Mouse (Mus musculus) thymus, postnatal 0 days (tissue): ENCODE data around the gene Shisa5. TPM values are rescaled to one million over a fixed set of nuclear protein-coding genes. Genes with fewer than 3 reads are reported as not detected.

ENCODE experiments used
- DNase-seq: peaks from one replicate; pipeline ENCODE4 v3.0.0-alpha.2; 2015; ENCODE audit warnings: low spot score
- polyA plus RNA-seq: library from polyadenylated mRNA; unstranded; fragments of >200 nt; fragmentation: Nextera tagmentation; extraction: Ambion mirVana; gene quantifications from 2 replicates; pipeline ENCODE4 v1.2.1, GENCODE M21; 2015

Gene Shisa5
- polyA plus RNA-seq, 1 experiment from 2014 or later = 212 TPM

DNA sequence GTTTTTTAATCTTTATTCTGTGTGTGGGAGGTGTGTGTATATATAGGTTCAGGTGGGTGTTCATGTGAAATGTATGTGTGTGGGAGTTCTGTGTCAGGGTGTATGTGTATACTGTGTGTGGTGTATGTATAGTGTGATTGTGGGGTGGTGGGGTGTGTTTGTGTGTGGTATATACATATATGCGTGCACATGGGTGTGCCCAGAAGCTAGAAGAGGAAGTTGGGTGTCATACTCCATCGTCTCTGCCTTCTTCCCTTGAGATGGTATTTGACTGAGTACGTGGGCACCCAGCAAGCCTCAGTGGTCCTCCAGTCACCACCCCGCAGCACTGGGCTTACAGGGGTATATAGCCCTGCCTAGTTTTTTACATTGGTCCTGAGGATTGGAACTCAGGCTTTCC, 16.9 kb upstream of the Shisa5 start:
- DNase-seq = no peak

DNA sequence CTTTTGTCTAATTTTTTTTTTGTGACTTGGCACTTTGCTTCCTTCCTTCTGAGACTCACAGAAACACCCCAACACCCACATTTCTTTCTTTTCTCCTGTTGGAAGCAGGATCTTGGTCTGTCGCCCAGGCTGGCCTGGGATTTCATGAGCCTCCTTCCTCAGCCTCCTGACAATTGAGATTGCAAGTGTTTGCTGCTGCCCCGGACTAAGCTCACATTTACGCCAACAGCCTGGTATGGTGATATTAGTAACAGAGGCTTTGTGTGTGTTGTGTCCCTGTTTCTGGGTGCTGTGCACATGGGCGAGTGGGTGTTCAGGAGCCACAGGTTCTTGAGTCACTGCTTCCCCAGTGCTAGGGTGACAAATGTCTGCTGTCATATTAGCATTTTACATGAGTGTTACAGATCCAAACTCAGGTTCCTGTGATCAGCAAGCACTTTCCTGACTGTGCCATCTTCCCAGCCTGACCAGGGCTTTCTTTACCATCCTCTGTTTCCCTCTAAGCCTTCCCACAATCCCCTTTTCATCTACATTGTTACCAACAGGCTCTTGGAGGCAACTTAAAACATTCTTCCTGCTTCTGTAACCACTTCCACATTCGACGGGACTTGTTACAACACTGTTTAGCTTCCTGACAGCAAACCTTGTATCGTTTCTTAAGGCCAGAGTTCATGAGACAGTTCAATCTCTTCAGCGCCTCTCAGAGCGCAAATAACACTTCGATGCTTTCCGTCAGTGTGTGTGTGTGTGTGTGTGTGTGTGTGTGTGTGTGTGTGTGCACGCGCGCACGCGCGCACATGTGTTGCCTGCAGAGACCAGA, 15.3 kb upstream of the Shisa5 start:
- DNase-seq = no peak

DNA sequence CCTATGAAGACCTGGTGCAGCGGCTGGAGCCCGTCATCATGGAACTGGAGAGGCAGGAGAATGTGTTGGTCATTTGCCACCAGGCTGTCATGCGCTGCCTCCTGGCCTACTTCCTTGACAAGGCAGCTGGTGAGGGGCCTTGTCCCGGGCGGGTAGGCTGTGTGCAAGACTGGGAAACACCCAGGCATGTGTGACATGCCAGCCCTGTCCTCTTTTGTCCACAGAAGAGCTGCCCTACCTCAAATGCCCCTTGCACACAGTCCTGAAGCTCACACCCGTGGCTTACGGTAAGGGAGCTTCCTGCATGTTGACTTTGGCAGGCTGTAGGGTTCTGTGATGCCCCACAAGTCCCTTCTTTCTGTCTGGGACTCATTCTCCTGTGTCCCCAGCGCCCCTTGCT, 10.8 kb upstream of the Shisa5 start:
- no peak for DNase-seq

DNA sequence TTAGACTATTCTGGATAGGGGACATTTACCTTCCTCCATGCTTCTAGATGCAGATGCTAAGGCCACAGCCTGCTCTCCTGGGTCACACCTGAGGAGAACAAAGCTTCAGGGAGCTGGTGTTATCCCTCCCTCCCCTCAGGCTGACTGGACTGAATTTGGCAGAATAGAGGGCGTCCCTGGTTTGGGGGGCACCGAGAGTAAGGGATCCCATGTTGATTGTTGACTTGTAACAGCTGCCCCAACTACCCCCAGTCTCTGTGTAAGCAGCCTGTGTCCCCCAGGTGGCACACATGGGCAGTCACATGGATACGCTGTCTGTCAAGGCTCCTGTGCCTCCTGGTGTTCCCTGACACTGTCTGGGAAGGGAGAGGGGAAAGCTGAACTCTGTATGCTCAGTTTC, 9.9 kb upstream of the Shisa5 start:
- no peak for DNase-seq

DNA sequence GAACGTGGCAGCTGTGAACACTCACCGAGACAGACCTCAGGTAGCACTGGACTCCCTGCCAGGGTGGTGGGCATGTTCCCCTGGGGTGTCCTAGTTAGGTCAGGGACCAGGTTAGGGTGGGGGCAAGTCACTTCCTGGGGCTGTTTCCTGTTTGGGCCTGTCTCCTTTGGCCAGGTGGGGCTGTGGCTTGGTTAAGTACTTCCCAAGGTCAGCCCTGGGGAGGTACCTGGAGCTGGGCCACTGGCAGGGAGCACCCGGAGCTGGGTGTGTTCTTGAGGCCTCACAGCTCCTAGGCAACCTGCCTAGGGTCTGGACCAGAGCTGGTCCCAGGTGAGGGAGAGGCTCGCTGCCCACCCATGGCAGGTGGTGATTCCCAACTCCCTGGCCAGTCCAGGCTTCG, 9.4 kb upstream of the Shisa5 start:
- DNase-seq = no peak

DNA sequence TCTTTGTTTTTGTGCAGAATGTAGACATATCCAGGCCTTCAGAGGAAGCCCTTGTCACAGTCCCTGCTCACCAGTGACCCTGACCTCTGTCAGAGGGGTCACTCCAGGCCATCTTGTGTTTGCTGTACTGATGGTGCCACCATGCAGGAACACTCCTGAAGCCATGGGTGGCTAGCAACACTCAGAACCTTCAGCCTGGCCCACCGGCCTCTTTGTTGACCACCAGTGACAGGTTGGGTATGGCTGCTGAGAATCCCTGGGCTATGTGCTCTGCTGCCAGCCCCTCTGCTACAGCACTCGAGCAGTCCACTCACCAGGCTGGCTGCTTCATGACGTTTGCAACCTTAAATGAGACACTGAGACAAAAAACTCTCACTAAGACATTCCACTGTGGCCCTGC, 8.1 kb upstream of the Shisa5 start:
- no peak for DNase-seq

DNA sequence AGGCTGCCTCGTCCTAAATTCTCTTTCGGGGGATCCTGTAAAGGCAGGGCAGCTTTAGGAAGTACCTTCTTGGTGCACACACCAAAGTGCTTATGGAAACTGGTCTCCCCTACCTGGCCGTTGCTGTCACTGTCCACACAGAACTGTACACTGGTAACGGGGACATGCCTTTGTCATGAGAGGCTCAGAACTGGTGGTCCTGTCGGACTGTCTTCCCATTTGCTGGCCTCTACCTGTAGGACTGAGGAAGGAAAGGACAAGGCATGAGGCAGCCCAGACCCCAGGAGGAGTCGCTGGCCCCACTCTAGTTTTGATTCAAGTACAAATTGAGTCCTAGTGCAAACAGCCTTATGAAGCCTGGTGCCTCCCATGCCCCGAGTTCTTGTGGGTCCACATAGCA, 7.4 kb upstream of the Shisa5 start:
- no peak for DNase-seq

DNA sequence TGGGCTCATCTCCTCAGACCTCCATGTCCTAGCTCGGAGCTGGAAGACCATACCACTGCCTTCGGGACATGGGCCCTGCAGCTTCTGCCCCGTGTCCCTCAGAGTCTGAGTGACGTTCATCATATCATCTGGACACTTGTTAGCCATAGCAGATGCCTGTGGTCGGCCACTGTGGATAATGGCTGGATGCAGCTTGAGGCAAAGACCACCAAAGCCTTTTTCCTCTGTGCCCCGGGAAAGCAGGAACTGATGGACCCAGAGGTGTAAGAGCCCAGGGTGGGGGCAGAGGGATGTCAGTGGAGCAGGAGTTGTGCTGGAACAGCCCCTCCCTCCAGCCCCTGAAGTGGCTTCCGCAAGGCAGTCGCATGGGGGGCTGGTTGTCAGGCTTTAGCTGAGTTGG, 6.7 kb upstream of the Shisa5 start:
- no peak for DNase-seq

DNA sequence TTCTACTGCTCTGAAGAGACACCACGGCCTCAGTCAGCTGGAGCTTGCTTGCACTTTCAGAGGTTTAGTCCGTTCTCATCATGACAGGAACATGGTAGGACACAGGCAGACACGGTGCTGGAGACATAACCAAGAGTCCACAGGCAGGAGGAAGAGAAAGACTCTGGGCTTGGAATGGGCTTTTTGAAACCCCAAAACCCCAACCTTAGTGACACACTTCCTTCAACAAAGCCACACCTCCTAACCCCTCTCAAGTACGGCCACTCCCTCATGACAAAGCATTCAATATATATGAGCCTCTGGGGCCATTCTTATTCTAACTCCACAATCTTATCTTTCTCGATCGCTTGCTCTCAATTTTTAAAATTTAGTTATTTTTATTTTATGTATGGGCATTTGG, 5.9 kb upstream of the Shisa5 start:
- DNase-seq = no peak

DNA sequence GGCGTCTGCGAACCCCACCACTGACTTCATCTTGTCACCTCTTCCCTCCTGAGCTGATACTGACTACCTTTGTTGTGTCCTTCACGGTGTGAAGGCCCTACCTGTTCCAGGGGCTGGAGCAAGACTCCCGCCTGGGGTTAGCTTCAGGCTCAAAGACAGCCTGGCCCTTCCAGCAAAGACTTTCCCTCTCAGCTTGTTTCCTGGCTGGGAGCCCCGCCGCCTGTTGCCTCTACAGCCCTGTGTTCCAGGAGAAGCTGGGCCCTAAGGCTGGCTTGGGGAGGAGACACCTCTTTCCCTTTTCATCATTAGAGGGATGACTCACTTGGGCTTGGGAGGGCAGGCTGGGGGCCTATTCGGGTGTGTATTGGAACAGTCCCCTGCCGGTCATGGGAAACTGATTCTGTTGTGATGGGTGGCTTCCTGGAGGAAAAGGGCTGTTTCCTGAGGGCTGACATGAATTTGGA, 568 bp downstream of the Shisa5 start:
- DNase-seq = no peak

DNA sequence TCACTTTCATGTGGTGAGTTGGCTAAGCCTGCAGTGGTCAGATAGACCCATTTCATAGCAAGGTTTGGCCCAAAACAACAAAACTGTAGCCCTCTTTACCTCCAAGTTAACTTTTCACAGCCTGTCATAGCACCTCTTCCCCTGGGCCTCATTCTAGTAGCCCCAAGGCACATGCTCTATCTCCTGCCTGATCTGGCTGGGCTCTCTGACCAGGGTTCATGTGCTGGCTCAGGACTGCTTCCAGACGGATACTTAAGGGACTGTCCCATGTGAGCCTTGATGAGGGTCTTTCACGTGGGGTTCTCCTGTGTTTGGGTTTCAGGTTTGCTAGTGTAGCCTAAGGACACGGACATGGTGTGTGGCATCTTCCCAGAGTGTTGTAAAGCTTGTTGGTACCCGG, 1.3 kb downstream of the Shisa5 start:
- no peak for DNase-seq

DNA sequence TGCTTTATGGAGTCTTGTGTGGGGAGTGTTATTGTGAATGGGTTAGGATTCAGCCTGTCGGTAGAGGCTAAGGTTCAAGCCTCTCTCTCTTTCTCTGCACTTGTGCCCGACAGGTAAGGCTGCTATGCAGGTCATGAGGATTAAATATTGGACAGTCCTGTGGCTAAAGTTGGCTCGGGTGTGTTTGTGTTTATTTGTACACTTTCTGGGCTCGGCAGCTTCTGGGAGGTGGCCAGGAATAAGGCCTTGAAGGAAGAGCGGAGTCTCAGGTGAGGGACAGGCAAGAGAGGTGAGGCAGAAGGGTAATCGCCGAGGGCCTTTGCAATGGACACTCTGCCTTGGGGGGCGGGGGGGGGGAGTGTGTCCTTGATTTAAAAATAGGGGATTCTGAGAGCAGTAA, 1.9 kb downstream of the Shisa5 start:
- no peak for DNase-seq

DNA sequence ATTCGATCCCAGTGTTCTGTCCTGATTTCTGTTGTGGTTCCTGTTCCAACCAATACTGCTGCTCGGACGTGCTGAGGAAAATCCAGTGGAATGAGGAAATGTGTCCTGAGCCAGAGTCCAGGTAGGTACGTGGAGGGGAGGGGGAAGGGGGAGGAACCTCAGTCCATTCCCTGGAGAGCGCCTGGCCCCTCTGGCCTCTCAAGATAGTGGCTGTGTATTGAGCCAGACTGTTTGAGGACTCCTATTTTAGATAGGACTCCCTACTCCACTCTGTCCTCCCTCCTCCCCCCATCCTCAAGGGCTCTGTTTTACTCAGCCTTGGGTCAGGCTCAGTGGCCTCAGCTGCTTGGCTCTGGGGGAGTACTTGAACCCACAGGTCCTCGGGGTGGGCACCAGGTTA, 2.5 kb downstream of the Shisa5 start:
- no peak for DNase-seq

DNA sequence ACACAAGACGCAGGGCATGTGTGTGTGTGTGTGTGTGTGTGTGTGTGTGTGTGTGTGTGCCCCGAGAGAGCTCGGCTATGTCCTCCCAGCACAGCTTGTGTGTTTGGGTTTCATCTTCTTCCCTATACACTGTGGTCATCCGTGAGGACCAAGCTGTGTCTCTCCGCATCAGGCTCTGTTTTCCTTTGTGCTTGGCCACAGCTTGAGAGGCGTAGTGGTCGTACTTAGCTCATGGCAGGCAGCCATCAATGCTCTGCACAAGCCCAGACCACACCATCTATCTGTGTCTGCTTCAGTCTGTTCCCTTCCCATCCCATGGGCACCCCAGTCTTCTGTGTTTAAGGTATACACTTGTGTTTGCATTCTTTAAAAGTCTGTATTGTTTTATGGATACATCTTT, 3.0 kb downstream of the Shisa5 start:
- no peak for DNase-seq

DNA sequence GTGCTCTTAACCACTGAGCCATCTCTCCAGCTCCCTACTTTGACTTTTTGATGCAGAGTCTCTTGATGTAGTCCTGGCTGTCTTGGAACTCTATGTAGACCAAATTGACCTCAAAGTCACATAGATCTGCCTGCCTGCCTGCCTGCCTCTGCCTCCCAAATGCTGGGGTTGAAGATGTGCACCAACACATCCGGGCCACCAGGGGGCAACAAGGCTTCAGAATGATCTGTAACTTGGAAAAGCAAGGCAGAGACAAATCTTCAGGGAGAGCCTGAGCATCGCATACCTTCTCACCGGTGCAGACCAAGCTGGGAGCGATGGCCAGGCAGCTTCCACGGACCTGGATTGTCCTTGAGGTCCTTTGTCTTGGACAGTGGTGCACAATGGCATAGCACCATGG, 7.9 kb downstream of the Shisa5 start:
- DNase-seq = peak; percentile 82

DNA sequence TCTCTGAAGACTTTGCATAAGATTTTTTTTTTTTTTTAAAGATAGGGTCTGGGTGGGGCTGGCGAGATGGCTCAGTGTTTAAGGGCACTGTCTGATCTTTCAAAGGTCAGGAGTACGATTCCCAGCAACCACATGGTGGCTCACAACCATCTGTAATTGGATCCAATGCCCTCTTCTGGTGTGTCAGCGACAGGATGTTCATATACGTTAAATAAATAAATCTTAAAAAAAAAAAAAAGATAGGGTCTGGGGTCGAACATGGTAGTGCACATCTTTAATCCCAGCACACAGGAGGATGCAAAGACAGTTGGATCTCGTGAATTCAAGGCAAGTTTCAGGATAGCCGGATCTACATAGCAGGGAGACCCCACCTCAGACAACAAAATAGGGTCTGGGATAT, 11.0 kb downstream of the Shisa5 start:
- DNase-seq = no peak

DNA sequence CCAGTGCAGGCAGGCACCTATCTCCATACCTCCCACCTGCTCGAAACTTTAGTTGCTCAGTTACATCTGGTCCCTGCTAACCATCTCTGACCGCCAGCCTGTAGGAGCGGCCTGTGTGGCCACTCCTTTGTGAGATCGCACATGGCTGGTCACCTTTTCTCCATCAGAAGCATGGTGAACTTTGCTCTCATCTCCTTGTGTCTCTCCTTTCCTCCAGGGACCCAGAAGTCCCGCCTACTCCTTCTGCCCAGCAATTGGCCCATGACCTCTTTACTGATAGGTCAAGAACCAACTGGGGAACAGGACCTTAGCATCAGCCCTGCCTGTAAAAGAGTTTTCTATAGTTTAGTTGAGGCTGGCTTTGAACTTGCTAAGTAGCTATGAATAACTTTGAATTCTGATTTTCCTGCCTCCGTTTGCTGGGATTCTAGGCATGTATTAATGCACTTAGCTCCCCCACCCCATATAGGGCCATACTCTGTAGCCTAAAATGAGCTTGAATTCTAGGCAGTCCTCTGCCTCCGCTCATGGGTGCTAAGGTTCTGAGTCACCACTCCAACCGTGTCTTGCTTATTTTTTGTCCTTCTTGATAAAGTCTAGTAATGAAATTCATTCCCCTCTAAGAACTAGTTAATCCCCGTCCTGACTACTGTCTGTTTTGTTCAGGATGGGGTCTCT, 11.8 kb downstream of the Shisa5 start:
- DNase-seq = peak; percentile 5

DNA sequence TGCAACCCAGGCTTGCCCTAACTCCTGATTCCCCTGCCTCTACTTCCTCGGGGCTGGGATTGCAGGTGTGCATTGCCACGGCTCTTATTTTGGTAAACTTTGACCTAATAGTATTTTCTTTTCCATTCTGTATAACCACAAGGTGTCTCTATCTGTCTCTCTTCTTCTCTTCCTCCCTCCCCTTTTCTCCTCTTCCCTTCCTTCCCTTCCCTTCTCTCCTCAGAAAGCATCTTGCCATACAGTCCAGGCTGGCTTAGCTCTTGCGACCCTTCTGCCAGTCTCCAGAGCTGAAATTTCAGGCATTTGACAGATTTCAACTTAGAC, 12.3 kb downstream of the Shisa5 start:
- no peak for DNase-seq

DNA sequence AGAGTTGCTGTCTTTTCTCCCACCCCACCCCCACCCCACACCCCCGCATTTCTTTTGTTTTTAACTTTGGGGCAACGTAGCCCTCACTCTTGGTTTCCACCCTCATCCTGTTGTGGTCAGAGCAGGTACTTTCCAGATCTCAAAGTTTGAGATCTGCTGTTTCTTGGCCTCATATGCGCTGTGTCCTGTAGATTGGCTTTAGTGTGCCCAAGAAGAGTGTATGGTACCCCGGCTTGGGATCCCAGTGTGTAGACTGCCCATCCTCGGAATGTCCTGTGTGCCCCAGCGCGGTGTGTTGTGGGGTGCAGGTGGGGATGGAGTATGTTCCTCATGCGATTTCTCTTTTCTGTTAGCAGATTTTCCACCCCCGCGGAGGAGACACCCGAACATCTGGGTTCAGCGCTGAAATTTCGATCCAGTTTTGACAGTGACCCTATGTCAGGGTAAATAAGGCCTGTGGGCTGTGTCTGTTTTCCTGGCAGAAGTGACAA, 12.7 kb downstream of the Shisa5 start:
- peak; percentile 75 for DNase-seq

DNA sequence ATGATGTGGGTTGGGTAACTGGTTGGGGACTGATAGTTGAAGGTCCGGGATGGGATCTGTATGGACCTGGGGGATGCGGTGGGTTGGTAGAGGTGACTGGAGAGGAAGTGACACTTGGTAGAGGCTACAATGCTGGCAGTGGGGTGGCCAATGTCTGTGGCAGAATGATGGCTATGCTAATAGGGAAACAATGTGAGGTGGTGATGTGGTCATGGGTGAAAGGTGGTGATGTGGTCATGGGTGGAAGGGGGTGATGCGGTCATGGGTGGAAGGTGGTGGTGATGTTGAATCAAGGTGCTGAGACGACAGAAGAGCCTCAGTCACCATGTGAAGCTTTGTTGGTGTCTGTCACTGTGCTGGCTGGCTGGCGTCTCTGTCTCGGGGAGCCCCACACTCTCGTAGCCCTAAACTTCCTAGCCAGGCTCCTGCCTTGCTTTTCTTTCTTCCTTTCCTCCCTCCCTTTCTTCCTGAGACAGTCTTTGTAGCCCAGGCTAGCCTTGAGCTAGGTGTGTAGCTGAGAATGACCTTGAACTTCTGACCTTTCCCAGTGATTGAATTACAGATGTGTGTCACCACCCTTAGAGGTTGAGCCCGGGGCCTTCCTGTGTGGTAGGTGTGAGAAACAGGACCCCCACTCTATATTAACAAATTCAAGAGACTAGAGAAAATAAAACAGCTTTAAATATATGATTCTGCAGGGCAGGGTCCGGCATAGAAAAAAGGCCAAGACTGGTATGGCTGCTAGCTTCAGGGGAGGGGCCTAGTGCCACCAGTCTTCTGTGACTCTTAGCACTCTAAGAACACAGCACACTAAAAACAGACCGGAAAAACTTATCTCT, 13.5 kb downstream of the Shisa5 start:
- DNase-seq = peak; percentile 18

DNA sequence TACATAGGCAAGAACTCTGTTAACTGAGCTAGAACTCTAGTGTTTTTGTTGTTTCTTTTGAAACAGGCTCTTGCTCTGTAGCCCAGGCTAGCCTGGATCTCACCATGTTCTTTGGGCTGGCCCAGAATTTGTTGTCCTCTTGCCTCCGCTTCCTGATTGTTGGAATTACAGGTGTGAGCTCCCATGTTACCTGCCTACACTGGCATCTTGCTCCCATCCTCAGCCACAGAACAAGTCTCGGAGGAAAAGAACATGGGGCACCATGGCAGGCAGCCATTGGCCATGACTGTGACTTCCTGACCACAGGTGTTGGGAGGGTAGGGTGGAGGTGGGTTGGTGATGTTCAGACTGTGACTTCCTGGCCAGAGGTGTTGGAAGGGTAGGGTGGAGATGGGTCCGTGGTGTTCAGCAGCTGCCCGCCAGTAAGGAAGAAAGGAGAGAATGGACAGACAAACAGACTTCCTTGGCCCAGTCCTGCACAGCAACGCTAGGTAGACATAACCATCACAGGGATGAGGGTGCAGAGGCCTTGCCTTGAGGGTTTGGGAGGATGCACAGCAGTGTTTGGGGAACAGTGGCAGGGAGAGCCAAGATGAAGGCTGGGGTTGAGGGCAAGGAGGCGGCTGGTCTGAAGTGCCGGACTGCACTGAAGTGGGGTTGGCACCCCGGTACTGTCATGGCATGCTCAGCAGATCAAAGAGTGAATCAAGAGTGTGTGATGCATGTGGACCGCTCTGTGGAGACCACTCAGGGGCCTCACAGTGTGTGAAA, 14.3 kb downstream of the Shisa5 start:
- no peak for DNase-seq
